Mouse (Mus musculus): ENCODE measurements at regions not wholly inside any gene's neighbourhood (a gene's known extent, or its start where the extent isn't known, plus 50 kb on each side); places are given as distances from the start of the nearest gene placed in this dataset.
"Not testable (repeated sequence)": the region's sequence is repeated elsewhere in the genome, so short reads cannot be mapped to it uniquely, and the experiment has no call there.

GRCm38 (mm10) chrX:166809165-166809564, 223.6 kb upstream of the Egfl6 start:
- 51% methylated on average over 3 of the region's 3 CpGs for WGBS
- Histone ChIP-seq H3K4me1 (ENCODE audit: control insufficient read depth, insufficient read depth, low read depth, low read length) (no peaks in the 10 kb centered on the region), H3K9ac (ENCODE audit: low read depth, low read length) (no peak overlapping the region), H3K4me2 (ENCODE audit: low read length) (no peak overlapping the region), H3K4me3 (ENCODE audit: low read length) (no peak overlapping the region), H3K36me3 (ENCODE audit: control insufficient read depth, insufficient read depth, low read length) (no peaks in the 10 kb centered on the region), H3K9me3 (ENCODE audit: control insufficient read depth, low read length) (no peaks in the 10 kb centered on the region), H3K27me3 (replicated peaks; ENCODE audit: control insufficient read depth, insufficient read depth, low read length) (peaks cover 2% of the 10 kb centered on the region), H3K27ac (ENCODE audit: low read depth, low read length) (no peak overlapping the region)
- no peak for ATAC-seq

DNA sequence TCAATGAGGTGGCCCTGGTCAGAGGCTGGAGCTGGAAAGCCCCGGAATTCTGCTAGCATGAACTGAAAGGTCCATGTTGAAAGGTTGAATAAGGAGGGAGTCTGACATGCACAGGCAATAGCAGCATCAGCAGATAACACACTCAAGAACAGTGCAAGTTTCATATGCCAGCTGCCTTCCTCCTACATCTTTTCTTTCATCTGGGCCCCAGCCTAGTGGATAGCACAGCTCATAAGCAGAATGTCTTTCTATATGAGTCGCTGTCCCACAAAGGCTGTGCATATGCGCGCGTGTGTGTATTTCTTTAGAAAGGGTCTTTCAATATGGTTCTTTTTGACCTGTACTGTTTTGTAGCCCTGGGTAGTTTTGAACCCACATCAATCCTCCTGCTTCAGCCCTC, 222.7 kb upstream of the Egfl6 start:
- H3K4me2 ChIP-seq (ENCODE audit: low read length), result no peak overlapping the region
- H3K4me1 ChIP-seq (ENCODE audit: control insufficient read depth, insufficient read depth, low read depth, low read length), result no peaks in the 10 kb centered on the region
- no peak overlapping the region for H3K9ac ChIP-seq (ENCODE audit: low read depth, low read length)
- peaks cover 2% of the 10 kb centered on the region for H3K27me3 ChIP-seq (replicated peaks; ENCODE audit: control insufficient read depth, insufficient read depth, low read length)
- no peaks in the 10 kb centered on the region for H3K9me3 ChIP-seq (ENCODE audit: control insufficient read depth, low read length)
- 83% methylated on average over 5 of the region's 5 CpGs for WGBS
- H3K36me3 ChIP-seq (ENCODE audit: control insufficient read depth, insufficient read depth, low read length), result no peaks in the 10 kb centered on the region
- H3K4me3 ChIP-seq (ENCODE audit: low read length), result no peak overlapping the region
- no peak for ATAC-seq
- no peak overlapping the region for H3K27ac ChIP-seq (ENCODE audit: low read depth, low read length)

DNA sequence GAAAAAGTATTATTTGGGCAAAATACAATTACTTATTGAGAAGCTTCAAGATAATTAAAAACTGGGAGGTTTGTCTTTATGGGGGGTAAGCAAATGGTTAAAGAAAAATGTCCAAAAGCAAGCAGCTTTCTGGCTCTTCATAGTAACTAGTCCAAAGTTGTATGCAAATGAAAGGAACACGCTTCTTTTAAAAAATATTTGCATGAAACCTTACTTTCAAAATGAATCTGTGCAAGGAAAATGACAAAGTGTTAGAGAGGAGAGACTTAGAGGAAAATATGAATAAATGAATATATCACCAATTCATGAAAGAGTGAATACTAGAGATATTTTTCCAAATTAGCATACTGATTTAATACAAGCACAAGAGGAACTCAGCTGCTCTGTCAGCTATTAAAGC, 220.4 kb upstream of the Egfl6 start:
- H3K36me3 ChIP-seq (ENCODE audit: control insufficient read depth, insufficient read depth, low read length), result no peaks in the 10 kb centered on the region
- ATAC-seq, result no peak
- H3K9me3 ChIP-seq (ENCODE audit: control insufficient read depth, low read length), result no peaks in the 10 kb centered on the region
- H3K9ac ChIP-seq (ENCODE audit: low read depth, low read length), result no peak overlapping the region
- H3K4me1 ChIP-seq (ENCODE audit: control insufficient read depth, insufficient read depth, low read depth, low read length), result no peaks in the 10 kb centered on the region
- no peak overlapping the region for H3K27ac ChIP-seq (ENCODE audit: low read depth, low read length)
- H3K4me2 ChIP-seq (ENCODE audit: low read length), result no peak overlapping the region
- no peak overlapping the region for H3K4me3 ChIP-seq (ENCODE audit: low read length)
- WGBS, result 39% methylated on average over 1 of the region's 1 CpGs
- no peaks in the 10 kb centered on the region; the same call in none of the 2 replicates for H3K27me3 ChIP-seq (replicated peaks; ENCODE audit: control insufficient read depth, insufficient read depth, low read length)

- no peaks in the 10 kb centered on the region; the same call in none of the 2 replicates for H3K27me3 ChIP-seq (replicated peaks; ENCODE audit: control insufficient read depth, insufficient read depth, low read length)
- H3K9me3 ChIP-seq (ENCODE audit: control insufficient read depth, low read length), result no peaks in the 10 kb centered on the region
- no peaks in the 10 kb centered on the region for H3K4me1 ChIP-seq (ENCODE audit: control insufficient read depth, insufficient read depth, low read depth, low read length)
- H3K4me2 ChIP-seq (ENCODE audit: low read length), result no peak overlapping the region
- H3K36me3 ChIP-seq (ENCODE audit: control insufficient read depth, insufficient read depth, low read length), result no peaks in the 10 kb centered on the region
- WGBS, result 61% methylated on average over 4 of the region's 4 CpGs
- no peak overlapping the region for H3K9ac ChIP-seq (ENCODE audit: low read depth, low read length)
- no peak overlapping the region for H3K4me3 ChIP-seq (ENCODE audit: low read length)
- no peak for ATAC-seq
- no peak overlapping the region; the same call in 1 of the 2 replicates for H3K27ac ChIP-seq (ENCODE audit: low read depth, low read length)
Observed at GRCm38 (mm10) chrX:166805480-166805879, 220.0 kb upstream of the Egfl6 start.

DNA sequence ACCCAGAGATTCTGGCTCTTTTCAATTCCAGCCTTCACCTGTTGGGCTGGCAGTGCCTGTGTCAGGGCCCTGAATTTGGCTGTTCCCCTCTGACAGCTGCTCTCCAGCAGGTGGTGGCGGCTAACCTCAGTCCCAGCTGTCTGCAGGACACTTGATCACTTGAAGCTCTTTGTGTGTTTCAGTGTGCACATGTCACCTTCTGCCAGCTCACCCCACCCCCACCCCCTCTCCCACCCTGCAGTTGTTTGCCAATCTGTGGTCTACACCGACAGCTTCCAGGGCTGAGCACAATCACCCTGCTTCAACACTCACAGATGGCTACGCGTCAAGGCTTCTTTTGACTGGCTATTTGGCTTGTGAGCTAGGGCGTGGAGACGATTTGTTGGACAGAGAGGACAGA, 217.7 kb upstream of the Egfl6 start:
- 40% methylated on average over 6 of the region's 6 CpGs for WGBS
- Histone ChIP-seq H3K36me3 (ENCODE audit: control insufficient read depth, insufficient read depth, low read length) (no peaks in the 10 kb centered on the region), H3K27ac (ENCODE audit: low read depth, low read length) (no peak overlapping the region)

DNA sequence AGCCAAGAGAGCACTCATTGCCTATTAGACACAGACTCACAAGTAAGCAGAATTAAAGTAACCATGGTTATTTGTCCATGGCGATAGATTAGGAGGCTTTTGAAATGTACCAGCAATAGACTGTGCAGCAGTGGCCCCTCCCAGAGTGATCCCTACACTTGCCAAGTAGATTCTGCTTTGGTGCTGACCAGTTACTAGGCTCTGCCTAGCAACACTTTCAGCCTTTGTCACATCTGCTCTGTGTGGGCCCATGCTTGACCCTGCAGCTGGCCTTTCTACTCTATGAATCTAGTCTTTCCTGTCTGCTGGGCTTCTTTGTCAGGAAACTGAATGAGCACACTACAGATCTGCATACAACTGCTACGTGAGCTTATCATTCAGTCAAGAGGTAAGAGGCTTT, 215.5 kb upstream of the Egfl6 start:
- ATAC-seq, result peak; percentile 70
- H3K27me3 ChIP-seq (replicated peaks; ENCODE audit: control insufficient read depth, insufficient read depth, low read length), result no peaks in the 10 kb centered on the region
- 51% methylated on average over 2 of the region's 2 CpGs for WGBS

More for the DNA sequence above, 217.7 kb upstream of the Egfl6 start:
- no peaks in the 10 kb centered on the region; the same call in 1 of the 2 replicates for H3K27me3 ChIP-seq (replicated peaks; ENCODE audit: control insufficient read depth, insufficient read depth, low read length)
- H3K4me1 ChIP-seq (ENCODE audit: control insufficient read depth, insufficient read depth, low read depth, low read length), result no peaks in the 10 kb centered on the region
- H3K4me3 ChIP-seq (ENCODE audit: low read length), result no peak overlapping the region
- no peaks in the 10 kb centered on the region for H3K9me3 ChIP-seq (ENCODE audit: control insufficient read depth, low read length)
- no peak overlapping the region for H3K4me2 ChIP-seq (ENCODE audit: low read length)
- no peak overlapping the region for H3K9ac ChIP-seq (ENCODE audit: low read depth, low read length)
- ATAC-seq, result peak; percentile 90

GRCm38 (mm10) chrX:166795651-166796050, 210.1 kb upstream of the Egfl6 start:
- H3K9ac ChIP-seq (ENCODE audit: low read depth, low read length), result no peak overlapping the region
- H3K4me1 ChIP-seq (ENCODE audit: control insufficient read depth, insufficient read depth, low read depth, low read length), result no peaks in the 10 kb centered on the region
- no peaks in the 10 kb centered on the region for H3K36me3 ChIP-seq (ENCODE audit: control insufficient read depth, insufficient read depth, low read length)
- no peak for ATAC-seq
- WGBS, result 85% methylated on average over 2 of the region's 2 CpGs
- no peak overlapping the region for H3K4me3 ChIP-seq (ENCODE audit: low read length)
- H3K27me3 ChIP-seq (replicated peaks; ENCODE audit: control insufficient read depth, insufficient read depth, low read length), result no peaks in the 10 kb centered on the region; the same call in 1 of the 2 replicates
- H3K9me3 ChIP-seq (ENCODE audit: control insufficient read depth, low read length), result no peaks in the 10 kb centered on the region
- H3K27ac ChIP-seq (ENCODE audit: low read depth, low read length), result no peak overlapping the region
- no peak overlapping the region for H3K4me2 ChIP-seq (ENCODE audit: low read length)

More for the DNA sequence above, 215.5 kb upstream of the Egfl6 start:
- Histone ChIP-seq H3K4me3 (ENCODE audit: low read length) (no peak overlapping the region), H3K36me3 (ENCODE audit: control insufficient read depth, insufficient read depth, low read length) (no peaks in the 10 kb centered on the region), H3K27ac (ENCODE audit: low read depth, low read length) (no peak overlapping the region), H3K4me1 (ENCODE audit: control insufficient read depth, insufficient read depth, low read depth, low read length) (no peaks in the 10 kb centered on the region), H3K4me2 (ENCODE audit: low read length) (no peak overlapping the region), H3K9me3 (ENCODE audit: control insufficient read depth, low read length) (no peaks in the 10 kb centered on the region), H3K9ac (ENCODE audit: low read depth, low read length) (no peak overlapping the region)

- Histone ChIP-seq H3K4me1 (ENCODE audit: control insufficient read depth, insufficient read depth, low read depth, low read length) (no peaks in the 10 kb centered on the region), H3K36me3 (ENCODE audit: control insufficient read depth, insufficient read depth, low read length) (no peaks in the 10 kb centered on the region), H3K27me3 (replicated peaks; ENCODE audit: control insufficient read depth, insufficient read depth, low read length) (no peaks in the 10 kb centered on the region; the same call in 1 of the 2 replicates), H3K4me2 (ENCODE audit: low read length) (no peak overlapping the region), H3K27ac (ENCODE audit: low read depth, low read length) (no peak overlapping the region), H3K9ac (ENCODE audit: low read depth, low read length) (no peak overlapping the region), H3K9me3 (ENCODE audit: control insufficient read depth, low read length) (no peaks in the 10 kb centered on the region), H3K4me3 (ENCODE audit: low read length) (no peak overlapping the region)
- WGBS, result 35% methylated on average over 3 of the region's 3 CpGs
- ATAC-seq, result no peak
Observed at GRCm38 (mm10) chrX:166789031-166789430, 203.5 kb upstream of the Egfl6 start.

DNA sequence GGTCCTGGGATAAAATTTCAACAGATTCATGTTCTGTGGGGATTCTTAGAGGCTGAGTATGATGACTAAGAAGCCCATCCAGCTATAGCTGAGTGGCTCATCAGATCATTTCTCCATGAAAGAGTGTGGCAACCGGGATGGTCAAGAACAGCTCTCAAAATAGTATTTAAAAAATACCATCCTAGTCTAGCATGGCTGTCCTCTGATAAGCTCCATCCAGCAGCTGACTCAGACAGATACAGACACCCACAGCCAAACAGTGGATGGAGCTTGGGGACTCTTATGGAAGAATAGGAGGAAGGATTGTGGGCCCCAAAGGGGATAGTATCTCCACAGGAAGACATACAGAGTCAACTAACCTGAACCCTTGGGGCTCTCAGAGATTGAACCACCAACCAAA, 201.6 kb upstream of the Egfl6 start:
- H3K9me3 ChIP-seq (ENCODE audit: control insufficient read depth, low read length); H3K4me1 ChIP-seq (ENCODE audit: control insufficient read depth, insufficient read depth, low read depth, low read length); ATAC-seq; H3K36me3 ChIP-seq (ENCODE audit: control insufficient read depth, insufficient read depth, low read length); H3K9ac ChIP-seq (ENCODE audit: low read depth, low read length); H3K27ac ChIP-seq (ENCODE audit: low read depth, low read length); H3K4me2 ChIP-seq (ENCODE audit: low read length); H3K27me3 ChIP-seq (replicated peaks; ENCODE audit: control insufficient read depth, insufficient read depth, low read length); H3K4me3 ChIP-seq (ENCODE audit: low read length): not testable (repeated sequence)
- WGBS, result 88% methylated on average over 1 of the region's 1 CpGs

DNA sequence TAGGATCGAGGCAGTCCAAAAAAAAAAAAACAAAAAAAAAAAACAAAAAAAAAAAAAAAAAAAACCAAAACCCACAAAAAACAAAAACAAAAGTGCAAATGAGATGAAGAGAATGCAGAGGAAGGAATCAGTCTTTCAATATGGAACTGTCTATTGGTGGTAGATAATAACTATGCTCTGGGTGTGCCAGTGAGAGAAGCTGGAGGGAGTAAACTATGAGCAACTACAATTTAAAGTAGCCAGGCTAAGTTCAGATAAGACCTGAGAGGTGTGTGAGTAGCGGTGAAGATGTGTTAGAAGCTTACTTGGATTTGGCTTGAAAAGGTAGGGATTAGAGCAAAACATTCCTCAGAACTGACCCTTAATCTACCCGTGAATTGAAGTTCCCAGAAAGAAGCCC, 200.1 kb upstream of the Egfl6 start:
- 82% methylated on average over 3 of the region's 3 CpGs for WGBS
- no peak overlapping the region for H3K4me2 ChIP-seq (ENCODE audit: low read length)
- H3K27me3 ChIP-seq (replicated peaks; ENCODE audit: control insufficient read depth, insufficient read depth, low read length), result no peaks in the 10 kb centered on the region; the same call in 1 of the 2 replicates
- H3K36me3 ChIP-seq (ENCODE audit: control insufficient read depth, insufficient read depth, low read length), result no peaks in the 10 kb centered on the region
- H3K9me3 ChIP-seq (ENCODE audit: control insufficient read depth, low read length), result no peaks in the 10 kb centered on the region
- H3K4me1 ChIP-seq (ENCODE audit: control insufficient read depth, insufficient read depth, low read depth, low read length), result no peaks in the 10 kb centered on the region
- H3K9ac ChIP-seq (ENCODE audit: low read depth, low read length), result no peak overlapping the region
- no peak for ATAC-seq
- no peak overlapping the region for H3K27ac ChIP-seq (ENCODE audit: low read depth, low read length)
- no peak overlapping the region for H3K4me3 ChIP-seq (ENCODE audit: low read length)
